Comparison of ENCODE assay signal across 10 mouse cellular contexts in genomic region chr17:43036058-43036757, GRCm38 (mm10). TPM values are rescaled to one million over a fixed set of nuclear protein-coding genes. Genes with fewer than 3 reads are reported as not detected.
A peak's percentile ranks its signal among the peaks of the same experiment; 100 is the strongest.
DNase-seq lines count a peak whose midpoint lies in the region; ATAC-seq lines count a peak whose summit lies in the region.
"Had no signal": no experiment of that assay in that cellular context is flagged by ENCODE, and none has a peak within 500 bp of the region (broad histone marks: within the 10 kb centered on the region; RNA-seq: fewer than 3 reads in every experiment).

No protein-coding gene starts in this region.

- 39% methylated on average over 10 of the region's 10 CpGs for WGBS in liver, embryonic 15.5 days (ENCODE audit: insufficient replicate concordance)
- 62% methylated on average over 10 of the region's 10 CpGs for WGBS in kidney, embryonic 14.5 days

- H3K9me3 ChIP-seq in liver, embryonic 15.5 days (replicated peaks), result no peaks in the 10 kb centered on the region
- H3K9me3 ChIP-seq in kidney, embryonic 14.5 days (ENCODE audit: control insufficient read depth, low read length), result no peaks in the 10 kb centered on the region
- H3K9me3 ChIP-seq: embryonic facial prominence, embryonic 15.5 days had no signal

- peak overlapping the region; percentile 77 for H3K27ac ChIP-seq in liver, embryonic 15.5 days (replicated peaks)
- no peak overlapping the region for H3K27ac ChIP-seq in kidney, embryonic 14.5 days (ENCODE audit: low read depth, low read length)
- H3K27ac ChIP-seq: embryonic facial prominence, embryonic 15.5 days had no signal

- 0 out of 2 replicates have a peak overlapping the region, but pooled peaks have one; percentile 10 for H3K9ac ChIP-seq in liver, embryonic 15.5 days
- H3K9ac ChIP-seq in kidney, embryonic 14.5 days (ENCODE audit: low read depth, low read length), result no peak overlapping the region
- H3K9ac ChIP-seq: embryonic facial prominence, embryonic 15.5 days had no signal

- H3K27me3 ChIP-seq in liver, embryonic 15.5 days, result no peaks in the 10 kb centered on the region
- H3K27me3 ChIP-seq in kidney, embryonic 14.5 days (ENCODE audit: control insufficient read depth, insufficient read depth, low read length), result no peaks in the 10 kb centered on the region
- H3K27me3 ChIP-seq: embryonic facial prominence, embryonic 15.5 days had no signal

- no peak overlapping the region for H3K4me3 ChIP-seq in liver, embryonic 15.5 days (replicated peaks)
- H3K4me3 ChIP-seq in kidney, embryonic 14.5 days (ENCODE audit: low read length), result no peak overlapping the region
- H3K4me3 ChIP-seq: embryonic facial prominence, embryonic 15.5 days had no signal

- H3K36me3 ChIP-seq in liver, embryonic 15.5 days (replicated peaks), result peaks cover 44% of the 10 kb centered on the region
- peaks cover 26% of the 10 kb centered on the region for H3K36me3 ChIP-seq in kidney, embryonic 14.5 days (ENCODE audit: control insufficient read depth, insufficient read depth, low read length)

- peaks cover 65% of the 10 kb centered on the region for H3K4me1 ChIP-seq in liver, embryonic 15.5 days (replicated peaks)
- H3K4me1 ChIP-seq in kidney, embryonic 14.5 days (ENCODE audit: control insufficient read depth, insufficient read depth, low read length), result no peaks in the 10 kb centered on the region
- H3K4me1 ChIP-seq: embryonic facial prominence, embryonic 15.5 days had no signal

- peak overlapping the region; percentile 42 for H3K4me2 ChIP-seq in liver, embryonic 15.5 days
- H3K4me2 ChIP-seq in kidney, embryonic 14.5 days (replicated peaks; ENCODE audit: low read depth, low read length), result no peak overlapping the region
- H3K4me2 ChIP-seq: embryonic facial prominence, embryonic 15.5 days had no signal

- peak; percentile 20 for DNase-seq in gastrocnemius, postnatal 25 days
- DNase-seq in gastrocnemius, postnatal 4 days (ENCODE audit: low spot score in 2 of 2), result no peak
- peak; percentile 86 for DNase-seq in 416B (ENCODE audit: low read depth)
- DNase-seq in cerebellum, postnatal 14 days, result peak; percentile 39 to 50
- DNase-seq in adrenal gland, postnatal 36 days, result no peak
- no peak for DNase-seq in spleen, adult 12 weeks (ENCODE audit: low spot score)

- peak; percentile 88 for ATAC-seq in liver, embryonic 15.5 days (ENCODE audit: insufficient read depth)
- no peak for ATAC-seq in kidney, embryonic 14.5 days (ENCODE audit: low FRiP score, low TSS enrichment)

RNA-seq across cellular contexts. Expression of gene Tnfrsf21, which starts 19.9 kb away (rescaled TPM):
- 10 to 100 TPM; 17.9 to 23.1 TPM for total RNA-seq in gastrocnemius, postnatal 25 days (2021)
- 10 to 100 TPM; 21.1 to 25.7 TPM for total RNA-seq in gastrocnemius, postnatal 4 days (2021)
- polyA plus RNA-seq in liver, embryonic 15.5 days (2015; fragmentation: Nextera tagmentation; extraction: Ambion mirVana), result 24.1 and 26.4 TPM in 2 replicates
- polyA plus RNA-seq in kidney, embryonic 14.5 days (2014; fragmentation: Nextera tagmentation; extraction: Ambion mirVana), result 29.1 and 53.7 TPM in 2 replicates
- 1 to 10 TPM; 2.3 to 3.5 TPM for total RNA-seq in adrenal gland, postnatal 36 days (2021)
- total RNA-seq: MEL had no signal

Comparison
In these comparisons a context has a peak if more than half of its experiments do, and no peak if none do; other contexts are left out.
1. DNase-seq: peak in gastrocnemius, postnatal 25 days (single experiment), 416B (single experiment) and cerebellum, postnatal 14 days (2 of 2); none in gastrocnemius, postnatal 4 days (0 of 2), adrenal gland, postnatal 36 days (0 of 2) and spleen, adult 12 weeks (single experiment).
2. RNA of gene Tnfrsf21, which starts 19.9 kb away (total RNA-seq): 21.1 to 25.7 TPM in gastrocnemius, postnatal 4 days and 17.9 to 23.1 TPM in gastrocnemius, postnatal 25 days; 2.3 to 3.5 TPM in adrenal gland, postnatal 36 days; every median in the first group is over 4 times any median in the second.